Mouse (Mus musculus): ENCODE measurements at regions not wholly inside any gene's neighbourhood (a gene's known extent, or its start where the extent isn't known, plus 50 kb on each side); places are given as distances from the start of the nearest gene placed in this dataset.

DNA sequence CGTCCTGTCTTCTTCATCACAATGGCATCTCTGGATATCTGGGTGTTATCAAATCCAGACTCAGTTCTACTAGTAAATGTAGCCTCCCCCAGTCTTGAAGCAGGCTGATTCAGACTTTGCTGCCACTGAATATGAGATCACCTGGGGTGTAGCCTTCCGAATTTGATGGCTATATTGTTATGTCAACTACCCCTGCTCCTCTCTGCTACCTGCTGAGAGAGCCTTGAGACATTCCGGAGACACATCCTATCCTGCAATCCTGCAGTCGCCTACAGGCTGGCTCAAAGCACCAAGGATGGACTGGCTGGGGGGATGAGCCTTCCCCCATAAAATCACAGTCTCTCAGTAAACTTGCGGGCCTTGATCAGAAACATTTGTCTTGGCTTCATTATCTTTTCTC, 655.4 kb upstream of the Nrsn1 start:
- Histone ChIP-seq H3K9me3 (ENCODE audit: low read length) (no peaks in the 10 kb centered on the region), H3K36me3 (ENCODE audit: insufficient read depth, low read length) (no peaks in the 10 kb centered on the region), H3K9ac (replicated peaks; ENCODE audit: low read length) (no peak overlapping the region), H3K27ac (no peak overlapping the region), H3K4me1 (ENCODE audit: insufficient read depth, low read length) (no peaks in the 10 kb centered on the region), H3K27me3 (ENCODE audit: insufficient read depth, low read length) (no peaks in the 10 kb centered on the region), H3K4me3 (ENCODE audit: low read length) (no peak overlapping the region), H3K4me2 (ENCODE audit: low read depth, low read length) (no peak overlapping the region)
- DNase-seq (ENCODE audit: low spot score) (no peak), ATAC-seq (no peak)
- 84% methylated on average over 5 of the region's 5 CpGs for WGBS
- TF ChIP-seq CTCF (IDR thresholded peaks at IDR 0.05; ENCODE audit: low read depth): no peak

DNA sequence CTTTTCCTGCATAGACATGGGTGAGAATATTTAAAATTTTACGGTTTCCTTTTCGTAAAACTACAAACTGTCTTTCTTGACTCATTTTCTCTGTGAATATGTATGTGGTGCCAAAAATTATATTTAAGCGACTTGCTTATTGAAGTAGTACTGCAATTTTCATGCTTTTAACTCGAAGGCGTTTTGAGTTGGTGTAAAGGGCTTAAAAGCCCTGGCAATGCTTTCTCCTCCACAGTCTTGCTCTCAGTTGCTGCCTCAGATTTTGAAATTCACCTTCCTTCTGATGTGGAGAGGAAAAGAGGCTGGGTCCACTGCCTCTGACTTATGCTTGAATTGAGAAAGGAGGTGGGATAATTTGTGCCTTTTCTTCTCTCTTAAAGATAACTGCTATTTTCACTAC, 629.6 kb upstream of the Nrsn1 start:
- no peak for TF ChIP-seq CTCF (IDR thresholded peaks at IDR 0.05; ENCODE audit: low read depth)
- Histone ChIP-seq H3K4me2 (ENCODE audit: low read depth, low read length) (no peak overlapping the region), H3K4me1 (ENCODE audit: insufficient read depth, low read length) (no peaks in the 10 kb centered on the region), H3K27me3 (ENCODE audit: insufficient read depth, low read length) (no peaks in the 10 kb centered on the region), H3K4me3 (ENCODE audit: low read length) (no peak overlapping the region), H3K9me3 (ENCODE audit: low read length) (no peaks in the 10 kb centered on the region), H3K9ac (replicated peaks; ENCODE audit: low read length) (no peak overlapping the region), H3K27ac (no peak overlapping the region), H3K36me3 (ENCODE audit: insufficient read depth, low read length) (no peaks in the 10 kb centered on the region)
- DNase-seq (ENCODE audit: low spot score) (no peak), ATAC-seq (no peak)
- 87% methylated on average over 5 of the region's 5 CpGs for WGBS

DNA sequence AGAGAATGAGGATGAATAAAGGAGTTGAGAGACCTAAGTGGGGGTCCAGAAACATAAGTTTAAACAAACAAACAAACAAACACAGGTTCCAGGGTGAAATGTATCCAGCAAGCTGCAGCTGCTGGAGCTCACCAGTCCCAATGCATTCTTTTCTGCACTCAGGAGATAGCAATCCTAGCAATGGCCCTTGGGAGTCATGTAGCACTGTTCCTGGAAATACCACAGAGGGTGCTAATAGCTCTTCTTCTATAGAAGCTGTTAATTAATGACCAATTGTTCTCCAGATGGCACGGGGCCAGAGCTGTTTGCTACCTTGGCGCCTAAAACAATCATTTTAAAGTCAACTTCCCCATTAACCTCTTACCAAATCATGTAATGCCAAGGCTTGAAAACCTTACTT, 622.8 kb upstream of the Nrsn1 start:
- no peak overlapping the region for H3K9ac ChIP-seq (replicated peaks; ENCODE audit: low read length)
- ATAC-seq (no peak), DNase-seq (ENCODE audit: low spot score) (no peak)
- no peak overlapping the region for H3K4me3 ChIP-seq (ENCODE audit: low read length)
- no peaks in the 10 kb centered on the region for H3K9me3 ChIP-seq (ENCODE audit: low read length)
- no peak for TF ChIP-seq CTCF (IDR thresholded peaks at IDR 0.05; ENCODE audit: low read depth)
- 44% methylated on average over 2 of the region's 2 CpGs for WGBS
- H3K4me2 ChIP-seq (ENCODE audit: low read depth, low read length): no peak overlapping the region
- no peaks in the 10 kb centered on the region for H3K4me1 ChIP-seq (ENCODE audit: insufficient read depth, low read length)
- no peak overlapping the region for H3K27ac ChIP-seq
- H3K36me3 ChIP-seq (ENCODE audit: insufficient read depth, low read length): no peaks in the 10 kb centered on the region
- H3K27me3 ChIP-seq (ENCODE audit: insufficient read depth, low read length): no peaks in the 10 kb centered on the region

DNA sequence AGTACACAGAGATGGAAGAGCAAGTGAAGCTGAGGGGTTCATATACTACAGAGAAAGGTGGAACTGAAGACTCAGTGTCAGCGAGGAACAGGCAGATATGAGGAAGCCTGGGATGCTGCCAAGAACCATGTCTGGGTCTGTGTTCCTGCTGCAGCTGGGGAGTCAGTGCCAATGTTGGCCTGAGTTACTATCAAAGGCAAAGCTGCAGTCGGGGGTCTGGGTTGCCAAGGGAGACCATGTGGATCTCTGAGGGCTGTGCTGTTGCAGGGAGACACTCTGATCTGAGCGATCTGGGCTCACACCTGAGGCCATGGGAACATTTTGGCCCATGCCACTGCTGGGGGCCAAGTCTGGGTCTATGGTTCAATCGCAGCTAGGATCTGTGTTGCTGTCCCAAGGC, 612.5 kb upstream of the Nrsn1 start:
- Histone ChIP-seq H3K9ac (replicated peaks; ENCODE audit: low read length) (no peak overlapping the region), H3K9me3 (ENCODE audit: low read length) (no peaks in the 10 kb centered on the region), H3K36me3 (ENCODE audit: insufficient read depth, low read length) (no peaks in the 10 kb centered on the region), H3K4me3 (ENCODE audit: low read length) (no peak overlapping the region), H3K4me2 (ENCODE audit: low read depth, low read length) (no peak overlapping the region), H3K27ac (no peak overlapping the region), H3K27me3 (ENCODE audit: insufficient read depth, low read length) (no peaks in the 10 kb centered on the region), H3K4me1 (ENCODE audit: insufficient read depth, low read length) (no peaks in the 10 kb centered on the region)
- ATAC-seq (peak; percentile 62; the same call in 1 of the 2 replicates), DNase-seq (ENCODE audit: low spot score) (peak; percentile 45)
- 35% methylated on average over 4 of the region's 4 CpGs for WGBS
- TF ChIP-seq CTCF (IDR thresholded peaks at IDR 0.05; ENCODE audit: low read depth): no peak

DNA sequence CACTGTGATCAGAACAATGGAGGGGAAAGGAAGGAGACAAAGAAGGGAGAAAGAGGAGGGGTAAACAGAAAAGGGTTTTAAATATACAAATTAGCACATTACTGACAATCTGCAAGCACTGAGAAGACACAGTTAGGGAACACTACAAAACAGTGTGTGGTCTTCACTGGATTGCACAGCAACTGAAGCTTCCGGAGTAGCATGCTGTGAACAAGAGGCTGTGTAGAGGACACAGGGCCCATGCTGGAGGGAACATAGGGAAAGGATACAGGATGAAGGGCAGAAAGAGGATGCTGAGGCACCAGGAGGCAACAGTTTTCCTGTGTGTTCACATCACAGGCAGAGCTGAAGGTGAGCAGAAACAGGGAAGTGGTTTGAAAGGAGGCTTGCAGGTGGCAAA, 598.6 kb upstream of the Nrsn1 start:
- Histone ChIP-seq H3K27ac (no peak overlapping the region), H3K9ac (replicated peaks; ENCODE audit: low read length) (no peak overlapping the region), H3K4me1 (ENCODE audit: insufficient read depth, low read length) (no peaks in the 10 kb centered on the region), H3K4me3 (ENCODE audit: low read length) (no peak overlapping the region), H3K27me3 (ENCODE audit: insufficient read depth, low read length) (no peaks in the 10 kb centered on the region), H3K9me3 (ENCODE audit: low read length) (no peaks in the 10 kb centered on the region), H3K4me2 (ENCODE audit: low read depth, low read length) (no peak overlapping the region), H3K36me3 (ENCODE audit: insufficient read depth, low read length) (no peaks in the 10 kb centered on the region)
- DNase-seq (ENCODE audit: low spot score) (no peak), ATAC-seq (no peak)
- TF ChIP-seq CTCF (IDR thresholded peaks at IDR 0.05; ENCODE audit: low read depth): no peak
- 45% methylated on average over 1 of the region's 1 CpGs for WGBS

DNA sequence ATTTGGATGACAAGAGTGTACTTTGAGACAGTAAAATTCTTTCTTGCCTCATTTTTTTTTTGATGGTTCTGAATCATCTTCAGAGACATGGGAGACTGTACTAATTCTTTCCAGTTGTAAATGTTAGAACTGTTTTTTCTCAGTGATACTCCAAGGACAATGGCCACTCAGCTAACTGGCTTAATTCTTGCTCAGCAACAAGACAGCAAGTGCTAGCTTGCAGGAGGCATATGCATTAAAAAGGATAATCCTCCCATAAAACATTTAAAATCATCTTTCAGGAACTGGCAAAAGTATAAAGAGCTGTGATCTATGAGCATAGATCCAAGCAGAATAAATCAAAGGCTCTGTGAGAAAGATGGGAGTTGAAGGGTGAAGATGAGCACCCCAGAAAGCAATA, 587.9 kb upstream of the Nrsn1 start:
- Histone ChIP-seq H3K27ac (no peak overlapping the region), H3K9me3 (ENCODE audit: low read length) (no peaks in the 10 kb centered on the region), H3K4me2 (ENCODE audit: low read depth, low read length) (no peak overlapping the region), H3K36me3 (ENCODE audit: insufficient read depth, low read length) (no peaks in the 10 kb centered on the region), H3K4me3 (ENCODE audit: low read length) (no peak overlapping the region), H3K9ac (replicated peaks; ENCODE audit: low read length) (no peak overlapping the region), H3K27me3 (ENCODE audit: insufficient read depth, low read length) (no peaks in the 10 kb centered on the region), H3K4me1 (ENCODE audit: insufficient read depth, low read length) (no peaks in the 10 kb centered on the region)
- ATAC-seq: no peak
- no peak for DNase-seq (ENCODE audit: low spot score)
- no peak for TF ChIP-seq CTCF (IDR thresholded peaks at IDR 0.05; ENCODE audit: low read depth)

DNA sequence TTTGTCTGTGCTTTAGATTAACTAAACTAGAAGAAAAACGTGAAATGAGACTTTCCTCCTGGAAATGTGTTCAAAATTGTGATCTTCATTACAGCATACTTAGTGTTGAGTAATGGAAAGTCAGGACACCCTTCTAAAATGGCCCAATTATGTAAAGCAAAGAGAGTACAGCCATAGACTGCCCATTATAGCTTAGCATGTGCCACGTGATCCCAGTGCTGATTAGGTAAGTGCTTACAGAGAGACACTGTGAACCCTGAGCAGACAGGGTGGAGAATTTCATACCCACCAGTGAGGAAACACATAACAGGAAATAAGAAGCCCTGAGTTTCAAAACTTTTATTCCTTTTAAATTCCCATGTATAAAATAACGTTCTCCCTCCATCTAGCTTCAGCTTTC, 587.3 kb upstream of the Nrsn1 start:
- DNase-seq (ENCODE audit: low spot score): no peak
- Histone ChIP-seq H3K27me3 (ENCODE audit: insufficient read depth, low read length) (no peaks in the 10 kb centered on the region), H3K9me3 (ENCODE audit: low read length) (no peaks in the 10 kb centered on the region), H3K4me2 (ENCODE audit: low read depth, low read length) (no peak overlapping the region), H3K9ac (replicated peaks; ENCODE audit: low read length) (no peak overlapping the region), H3K36me3 (ENCODE audit: insufficient read depth, low read length) (no peaks in the 10 kb centered on the region), H3K4me1 (ENCODE audit: insufficient read depth, low read length) (no peaks in the 10 kb centered on the region), H3K27ac (no peak overlapping the region), H3K4me3 (ENCODE audit: low read length) (no peak overlapping the region)
- WGBS: 75% methylated on average over 3 of the region's 3 CpGs
- no peak for TF ChIP-seq CTCF (IDR thresholded peaks at IDR 0.05; ENCODE audit: low read depth)
- ATAC-seq: no peak
